Mouse (Mus musculus) G1E (cell line): ENCODE measurements around the gene Pdcd2l. TPM values are rescaled to one million over a fixed set of nuclear protein-coding genes. Genes with fewer than 3 reads are reported as not detected.
"Not testable (repeated sequence)": the region's sequence is repeated elsewhere in the genome, so short reads cannot be mapped to it uniquely, and the experiment has no call there.

Experiments used
- ATAC-seq: 2 replicates; pipeline ENCODE4 v1.8.0; 2016; ENCODE audit warnings: mild to moderate bottlenecking; ENCODE audit not compliant: insufficient number of reproducible peaks, poor library complexity, low FRiP score, severe bottlenecking; ENCODE audit errors: extremely low read depth
- DNase-seq: peaks from one replicate; pipeline ENCODE4 v3.0.0; 2012; ENCODE audit warnings: low spot score
- H3K27me3 ChIP-seq: 2 replicates; pipeline ENCODE4 v1.6.1; 2012; ENCODE audit warnings: mild to moderate bottlenecking, low read length, inconsistent platforms; ENCODE audit not compliant: insufficient read depth
- H3K36me3 ChIP-seq: replicated peaks from 2 replicates; pipeline ENCODE3; 2012; ENCODE audit warnings: mild to moderate bottlenecking, inconsistent platforms
- H3K4me1 ChIP-seq: 2 replicates; pipeline ENCODE4 v1.6.1; 2012; ENCODE audit warnings: low read depth, low read length, inconsistent platforms, mixed read lengths; ENCODE audit not compliant: insufficient read depth
- H3K4me3 ChIP-seq: 2 replicates; pipeline ENCODE4 v1.5.1; 2012; ENCODE audit warnings: low read depth, mild to moderate bottlenecking, inconsistent platforms, low read length, moderate library complexity, mixed read lengths
- H3K9me3 ChIP-seq: replicated peaks from 2 replicates; pipeline ENCODE4 v1.6.1; 2012; ENCODE audit warnings: inconsistent platforms
- CTCF ChIP-seq: IDR thresholded peaks from 2 replicates; pipeline ENCODE4 v1.5.1; 2012; ENCODE audit warnings: low read depth, low read length, inconsistent platforms, mixed read lengths
- GATA1 ChIP-seq: IDR thresholded peaks from 2 replicates; pipeline ENCODE4 v1.6.1; 2012; ENCODE audit warnings: borderline replicate concordance, low read length, inconsistent platforms, mixed read lengths
- GATA2 ChIP-seq: IDR thresholded peaks from 2 replicates; pipeline ENCODE4 v1.6.1; 2012; ENCODE audit warnings: low read depth, low read length, inconsistent platforms, borderline replicate concordance
- POLR2AphosphoS5 ChIP-seq: IDR thresholded peaks from 2 replicates; pipeline ENCODE4 v1.6.1; 2012; ENCODE audit warnings: low read depth, low read length, inconsistent platforms; ENCODE audit not compliant: insufficient replicate concordance
- TAL1 ChIP-seq: conservative IDR thresholded peaks from 2 replicates; pipeline ENCODE4 v1.6.1; 2012; ENCODE audit warnings: low read depth, low read length, inconsistent platforms, mixed read lengths
- polyA plus RNA-seq: library from polyadenylated mRNA; stranded (reverse); fragments of >175 nt; gene quantifications from 2 replicates; pipeline ENCODE4 v1.2.3, GENCODE M21; 2012
- total RNA-seq, 2 experiments: library from RNA; stranded (forward) in 1 of 2; stranded (reverse) in 1 of 2; fragments of 200-1000 nt in 1 of 2; fragments of >200 nt in 1 of 2; fragmentation: Nextera tagmentation in 1 of 2; gene quantifications; 2 replicates each; pipeline ENCODE4 v1.2.3; 2014 to 2017

The Pdcd2l gene
- total and polyA plus RNA-seq, 3 experiments, result 6.9 to 49.8 (median 36.6) TPM

DNA sequence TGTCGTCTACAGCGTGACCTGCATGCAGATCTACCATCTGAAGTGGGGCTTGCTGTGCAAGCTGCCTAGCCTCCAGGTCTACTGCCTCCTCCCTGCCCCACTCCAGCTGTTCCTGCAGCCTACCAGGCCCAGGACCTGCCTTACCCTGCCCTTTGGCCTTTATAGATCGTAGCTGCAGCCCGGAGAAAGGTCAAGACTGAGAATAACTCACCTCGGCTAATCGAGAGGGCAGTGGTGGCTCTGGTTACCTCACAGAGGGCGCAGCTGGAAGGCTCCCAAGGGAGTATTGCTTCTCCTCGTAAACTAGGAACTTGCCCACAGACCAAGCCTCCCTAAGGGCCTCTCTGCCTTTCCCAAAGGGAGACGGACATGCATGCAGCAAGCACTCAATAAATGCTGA is 19.0 kb upstream of the Pdcd2l start:
- no peaks in the 10 kb centered on the region for H3K9me3 ChIP-seq
- no peak for ATAC-seq
- peaks cover 100% of the 10 kb centered on the region for H3K36me3 ChIP-seq
- peaks cover 55% of the 10 kb centered on the region for H3K4me1 ChIP-seq
- no peak for TF ChIP-seq CTCF
- no peak for TF ChIP-seq GATA2
- no peak for TF ChIP-seq TAL1
- TF ChIP-seq POLR2AphosphoS5, result no peak; the same call in 1 of the 2 replicates
- TF ChIP-seq GATA1, result no peak
- no peak overlapping the region for H3K4me3 ChIP-seq
- DNase-seq, result no peak
- no peaks in the 10 kb centered on the region for H3K27me3 ChIP-seq

DNA sequence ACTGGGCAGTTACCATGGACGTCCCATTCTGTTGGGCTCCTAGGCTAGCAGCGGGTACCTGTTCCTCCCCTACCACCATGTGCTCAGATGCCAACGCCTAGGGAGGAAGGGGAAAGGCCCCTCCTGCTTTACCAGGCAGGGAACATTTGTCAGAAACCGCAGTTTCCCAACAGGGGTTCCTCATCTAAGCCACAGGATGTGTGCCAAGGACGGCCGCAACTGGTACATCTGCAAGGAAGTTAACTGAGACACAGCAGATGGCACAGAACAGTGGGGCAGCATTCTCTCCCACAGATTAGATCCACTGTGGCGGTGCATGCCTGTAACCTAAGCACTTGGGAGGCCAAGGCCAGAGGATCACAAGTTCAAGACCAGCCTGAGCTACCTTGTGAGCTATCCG is 18.2 kb upstream of the Pdcd2l start:
- Histone ChIP-seq H3K4me1 (peaks cover 58% of the 10 kb centered on the region), H3K36me3 (peaks cover 100% of the 10 kb centered on the region)
- no peak for ATAC-seq

DNA sequence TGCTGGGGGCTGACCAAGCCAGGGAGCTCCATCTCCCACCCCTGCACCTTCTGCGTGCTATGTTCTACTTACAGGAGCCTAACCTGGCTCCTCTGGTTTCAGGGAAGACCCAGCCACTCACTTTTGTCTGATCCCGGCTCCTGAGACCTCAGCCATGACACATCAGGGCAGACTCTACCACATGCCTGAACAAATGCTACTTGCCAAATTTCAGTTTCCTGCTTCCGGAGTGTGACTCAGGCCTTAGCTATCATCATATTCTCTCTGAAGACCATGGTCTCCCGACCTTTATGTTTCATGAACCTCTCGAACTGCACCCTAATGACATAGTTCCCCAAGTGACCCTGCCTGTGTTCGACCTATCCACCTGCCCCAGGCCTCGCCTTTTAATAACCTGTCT is 16.8 kb upstream of the Pdcd2l start:
- H3K9me3 ChIP-seq, result no peaks in the 10 kb centered on the region
- no peak overlapping the region for H3K4me3 ChIP-seq
- H3K36me3 ChIP-seq, result peaks cover 100% of the 10 kb centered on the region
- ATAC-seq, result no peak
- no peak for DNase-seq
- peaks cover 54% of the 10 kb centered on the region for H3K4me1 ChIP-seq
- TF ChIP-seq CTCF (no peak), POLR2AphosphoS5 (no peak), TAL1 (no peak), GATA1 (no peak), GATA2 (no peak)
- H3K27me3 ChIP-seq, result no peaks in the 10 kb centered on the region

More for the DNA sequence above, 18.2 kb upstream of the Pdcd2l start:
- H3K27me3 ChIP-seq, result no peaks in the 10 kb centered on the region
- no peak for TF ChIP-seq TAL1
- no peak for TF ChIP-seq GATA2
- no peak for TF ChIP-seq GATA1
- TF ChIP-seq CTCF, result no peak
- TF ChIP-seq POLR2AphosphoS5, result no peak
- no peak for DNase-seq
- H3K4me3 ChIP-seq, result no peak overlapping the region
- no peaks in the 10 kb centered on the region for H3K9me3 ChIP-seq

DNA sequence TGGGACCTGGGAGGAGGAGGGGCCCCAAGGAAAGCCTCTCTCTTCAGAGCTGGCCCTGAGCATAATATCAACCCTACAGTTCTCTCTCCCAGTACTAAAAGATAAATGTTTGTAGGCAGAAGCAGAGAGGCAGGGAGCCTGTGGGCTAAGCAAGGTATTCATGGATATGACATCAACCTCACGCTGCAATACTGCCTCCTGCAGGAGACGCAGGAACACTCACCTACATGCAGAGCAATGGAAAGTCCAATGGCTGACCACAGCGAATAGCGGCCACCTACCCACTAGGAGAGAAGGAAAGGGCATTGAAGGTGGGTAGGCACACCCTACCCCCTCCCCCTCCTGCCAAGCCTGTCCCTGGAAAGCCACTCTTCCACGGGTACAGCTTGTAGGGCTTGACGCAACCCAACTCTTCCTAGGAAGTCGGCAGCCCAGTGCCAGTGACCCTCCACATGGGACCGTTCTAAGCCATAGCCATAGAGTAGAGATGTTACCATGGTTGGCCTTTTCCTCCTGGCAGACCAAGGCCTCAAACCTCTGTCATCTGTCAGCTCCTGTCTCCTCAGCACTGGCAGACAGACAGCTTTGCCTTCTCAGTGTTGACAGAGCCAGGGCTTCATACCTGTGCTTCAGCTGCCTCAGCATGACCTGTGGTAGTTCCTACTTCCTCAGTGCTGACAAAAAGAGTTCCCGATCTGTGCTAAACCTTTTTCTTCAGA is 11.7 kb upstream of the Pdcd2l start:
- no peaks in the 10 kb centered on the region for H3K9me3 ChIP-seq
- no peak overlapping the region for H3K4me3 ChIP-seq
- no peaks in the 10 kb centered on the region for H3K27me3 ChIP-seq
- H3K36me3 ChIP-seq, result peaks cover 100% of the 10 kb centered on the region
- peaks cover 51% of the 10 kb centered on the region for H3K4me1 ChIP-seq
- ATAC-seq, result no peak; the same call in 1 of the 2 replicates
- 0 out of 2 replicates have a peak, but pooled peaks have one; percentile 9 for TF ChIP-seq CTCF
- TF ChIP-seq TAL1, result no peak
- TF ChIP-seq GATA2, result no peak
- no peak for TF ChIP-seq GATA1
- no peak for DNase-seq

DNA sequence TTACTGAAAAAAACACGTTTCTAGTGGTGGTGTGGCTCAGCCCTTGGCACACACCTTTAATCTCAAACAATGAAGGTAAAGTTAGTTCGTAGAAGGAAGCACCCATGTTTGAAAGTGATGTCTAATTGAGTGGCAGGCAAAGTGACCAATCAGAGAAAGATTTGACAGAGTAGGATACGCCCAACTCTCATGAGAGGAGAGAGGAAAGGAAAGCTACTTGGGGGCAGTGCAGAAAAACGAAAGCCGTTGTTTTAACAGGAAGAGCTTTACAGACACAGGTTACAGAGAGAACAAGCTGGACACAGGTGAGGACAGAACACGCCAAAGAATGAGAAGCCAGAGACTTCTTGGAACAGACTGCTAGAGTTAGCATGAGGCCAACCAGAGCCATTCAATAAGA is 9.9 kb upstream of the Pdcd2l start:
- Histone ChIP-seq H3K4me3 (no peak overlapping the region), H3K27me3 (no peaks in the 10 kb centered on the region), H3K4me1 (peaks cover 55% of the 10 kb centered on the region), H3K9me3 (no peaks in the 10 kb centered on the region), H3K36me3 (peaks cover 98% of the 10 kb centered on the region)
- ATAC-seq (no peak), DNase-seq (no peak)
- TF ChIP-seq GATA1, result no peak
- no peak for TF ChIP-seq GATA2
- TF ChIP-seq TAL1, result no peak
- TF ChIP-seq CTCF, result no peak
- TF ChIP-seq POLR2AphosphoS5, result no peak

DNA sequence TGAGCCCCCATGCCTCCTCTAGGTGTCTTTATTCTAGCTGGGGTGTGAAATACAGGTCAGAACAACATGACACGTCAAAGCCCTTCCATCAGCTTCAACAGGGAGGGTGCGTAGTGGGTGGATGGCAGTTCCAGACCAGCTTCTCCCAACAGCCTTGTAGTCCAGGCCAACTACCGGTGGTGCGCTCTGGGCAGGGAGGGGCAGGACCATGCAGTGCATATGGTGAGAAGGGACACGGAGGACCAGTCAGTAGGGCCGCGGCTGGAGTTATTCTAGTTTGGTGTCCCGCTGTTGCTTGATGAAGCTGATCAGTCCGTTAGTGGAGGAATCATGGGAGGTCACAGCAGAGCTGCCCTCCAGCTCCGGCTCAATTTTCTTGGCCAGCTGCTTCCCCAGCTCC is 5.7 kb upstream of the Pdcd2l start:
- DNase-seq, ATAC-seq, H3K27me3 ChIP-seq, H3K9me3 ChIP-seq, H3K4me3 ChIP-seq: not testable (repeated sequence)
- Histone ChIP-seq H3K4me1 (peaks cover 49% of the 10 kb centered on the region), H3K36me3 (peaks cover 70% of the 10 kb centered on the region)

DNA sequence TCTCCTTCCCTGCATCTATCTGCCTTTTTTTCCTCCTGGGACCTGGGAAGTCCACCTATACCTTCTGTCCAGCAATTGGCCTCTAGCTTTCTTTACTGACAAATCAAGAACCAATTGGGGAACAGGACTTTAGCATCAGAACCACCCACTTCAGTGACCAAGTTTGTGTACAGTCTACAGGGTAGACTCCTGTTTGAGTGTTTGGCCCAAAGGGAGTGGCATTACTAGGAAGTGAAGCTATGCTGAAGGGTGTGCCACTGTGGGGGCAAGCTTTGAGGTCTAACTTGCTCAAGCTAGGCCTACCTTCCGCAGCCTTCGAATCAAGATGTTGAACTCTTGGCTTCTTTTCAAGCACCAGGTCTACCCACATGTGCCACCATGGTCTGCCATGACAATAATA is 4.4 kb upstream of the Pdcd2l start:
- Histone ChIP-seq H3K4me1 (peaks cover 46% of the 10 kb centered on the region), H3K27me3 (no peaks in the 10 kb centered on the region), H3K36me3 (peaks cover 57% of the 10 kb centered on the region), H3K9me3 (no peaks in the 10 kb centered on the region), H3K4me3 (no peak overlapping the region)
- DNase-seq (no peak), ATAC-seq (no peak)
- no peak for TF ChIP-seq GATA1
- TF ChIP-seq POLR2AphosphoS5, result no peak
- no peak for TF ChIP-seq CTCF
- TF ChIP-seq GATA2, result no peak
